Mouse (Mus musculus) stomach, postnatal 0 days (tissue): Measurements from ENCODE around the gene Pcna. TPM values are rescaled to one million over a fixed set of nuclear protein-coding genes. Genes with fewer than 3 reads are reported as not detected.

Source experiments
- ATAC-seq: fragments of 200-750 bp; cut with Nextera tagmentation; 2 replicates; pipeline ENCODE4 v1.8.0; 2017; ENCODE audit not compliant: low FRiP score, low TSS enrichment
- DNase-seq: peaks from one replicate; pipeline ENCODE4 v3.0.0-alpha.2; 2016; ENCODE audit warnings: low spot score
- H3K27ac ChIP-seq: fragments of 300-500 bp; sonication (generic); replicated peaks from 2 replicates; pipeline ENCODE4 v1.5.1; 2014; ENCODE audit warnings: mild to moderate bottlenecking, control low read depth
- H3K27me3 ChIP-seq: fragments of 300-500 bp; sonication (generic); 2 replicates; pipeline ENCODE4 v1.6.1; 2014; ENCODE audit warnings: low read length; ENCODE audit not compliant: control insufficient read depth, insufficient read depth
- H3K36me3 ChIP-seq: fragments of 300-500 bp; sonication (generic); 2 replicates; pipeline ENCODE4 v1.6.1; 2014; ENCODE audit warnings: low read length, mixed read lengths; ENCODE audit not compliant: control insufficient read depth, insufficient read depth
- H3K4me1 ChIP-seq: fragments of 300-500 bp; sonication (generic); replicated peaks from 2 replicates; pipeline ENCODE4 v1.6.1; 2014; ENCODE audit warnings: antibody characterized with exemption; ENCODE audit not compliant: control insufficient read depth, insufficient read depth
- H3K4me2 ChIP-seq: fragments of 300-500 bp; sonication (generic); replicated peaks from 2 replicates; pipeline ENCODE4 v1.6.1; 2014; ENCODE audit warnings: low read depth, mild to moderate bottlenecking, control low read depth, moderate library complexity
- H3K4me3 ChIP-seq: fragments of 300-500 bp; sonication (generic); 2 replicates; pipeline ENCODE4 v1.5.1; 2014; ENCODE audit warnings: low read depth, low read length, control low read depth
- H3K9ac ChIP-seq: fragments of 300-500 bp; sonication (generic); 2 replicates; pipeline ENCODE4 v1.6.1; 2014; ENCODE audit warnings: mild to moderate bottlenecking, low read length, control low read depth, mixed read lengths
- H3K9me3 ChIP-seq: fragments of 300-500 bp; sonication (generic); 2 replicates; pipeline ENCODE4 v1.6.1; 2016; ENCODE audit warnings: low read length; ENCODE audit not compliant: control insufficient read depth
- CTCF ChIP-seq: IDR thresholded peaks from 2 replicates; pipeline ENCODE4 v1.5.1; 2016; ENCODE audit warnings: antibody characterized with exemption, low read depth, mild to moderate bottlenecking, moderate library complexity
- EP300 ChIP-seq: optimal IDR thresholded peaks from 2 replicates; pipeline ENCODE3; 2016; ENCODE audit warnings: antibody characterized with exemption
- WGBS: fragments of 180-500 bp; shearing (Covaris S2); extraction: QIAGEN DNeasy Blood & Tissue Kit; methylation state at CpG from one replicate; pipeline ENCODE4 v1.1.7; 2014; 5-methylcytosine and 5-hydroxymethylcytosine counted together
- polyA plus RNA-seq: library from polyadenylated mRNA; unstranded; fragments of >200 nt; fragmentation: Nextera tagmentation; extraction: Ambion mirVana; gene quantifications from 2 replicates; pipeline ENCODE4 v1.2.1, GENCODE M21; 2015

Pcna gene
- polyA plus RNA-seq, 1 experiment from 2014 or later: 108 TPM

DNA sequence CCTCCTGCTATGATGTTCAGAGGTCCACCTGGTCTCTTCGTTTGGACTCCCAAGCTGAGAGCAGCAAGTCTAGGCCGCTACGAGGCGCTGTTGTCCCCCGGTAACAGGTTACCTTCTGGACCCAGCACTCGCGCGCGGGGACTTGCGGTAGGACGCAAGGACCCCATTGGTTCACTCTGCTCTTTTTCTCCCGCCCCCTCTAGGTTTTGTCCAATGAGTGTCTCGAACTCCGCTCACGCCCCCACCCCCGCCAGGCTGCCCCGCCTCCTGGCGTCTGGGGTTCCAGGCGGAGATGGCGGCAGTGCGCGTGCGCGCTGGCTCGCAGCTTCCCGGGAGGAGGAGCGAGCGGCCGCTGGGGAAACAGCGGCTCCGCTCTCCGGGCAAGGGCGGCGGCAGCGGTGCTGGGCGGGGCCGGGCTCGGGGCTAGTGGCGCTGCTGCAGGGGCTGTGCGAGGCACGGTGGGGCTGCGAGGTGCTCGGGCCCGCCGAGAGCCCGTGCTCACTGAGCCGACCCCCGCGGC lies 9.8 kb upstream of the Pcna start, which contains the start of gene Cds2:
Gene Cds2 (plus strand): TSS at position 270 of the 520 bp plus-strand sequence.
- peak within 1 kb of the TSS; percentile 96 for H3K4me3 ChIP-seq
- no peaks in the 10 kb centered on the region for H3K4me1 ChIP-seq
- peak within 1 kb of the TSS; percentile 89 for H3K4me2 ChIP-seq
- peak within 1 kb of the TSS; percentile 91 for H3K9ac ChIP-seq
- DNase-seq (peak; percentile 99), ATAC-seq (peak; percentile 100)
- TF ChIP-seq EP300 (no peak), CTCF (peak; percentile 94)
- peak within 1 kb of the TSS; percentile 81 for H3K27ac ChIP-seq
- H3K36me3 ChIP-seq: no peaks in the 10 kb centered on the region
- H3K9me3 ChIP-seq: no peaks in the 10 kb centered on the region
- under 1% methylated on average over 49 of the region's 49 CpGs for WGBS
- no peaks in the 10 kb centered on the region for H3K27me3 ChIP-seq

GRCm38 (mm10) chr2:132262175-132262574 lies 9.1 kb upstream of the Pcna start:
- WGBS: 68% methylated on average over 6 of the region's 6 CpGs
- H3K9ac ChIP-seq: no peak overlapping the region
- no peak for DNase-seq
- H3K4me1 ChIP-seq: no peaks in the 10 kb centered on the region
- no peaks in the 10 kb centered on the region for H3K27me3 ChIP-seq
- no peaks in the 10 kb centered on the region for H3K9me3 ChIP-seq
- no peak for TF ChIP-seq EP300
- no peak; the same call in 1 of the 2 replicates for TF ChIP-seq CTCF
- H3K27ac ChIP-seq: no peak overlapping the region
- no peak overlapping the region for H3K4me2 ChIP-seq
- ATAC-seq: no peak
- no peak overlapping the region for H3K4me3 ChIP-seq
- no peaks in the 10 kb centered on the region for H3K36me3 ChIP-seq

GRCm38 (mm10) chr2:132260601-132261000 lies 7.5 kb upstream of the Pcna start:
- Histone ChIP-seq H3K9ac (no peak overlapping the region), H3K27ac (no peak overlapping the region), H3K36me3 (no peaks in the 10 kb centered on the region), H3K27me3 (no peaks in the 10 kb centered on the region), H3K4me1 (no peaks in the 10 kb centered on the region), H3K4me2 (no peak overlapping the region), H3K9me3 (no peaks in the 10 kb centered on the region), H3K4me3 (no peak overlapping the region)
- DNase-seq: no peak
- ATAC-seq: no peak
- WGBS: 87% methylated on average over 3 of the region's 3 CpGs
- TF ChIP-seq CTCF: no peak
- no peak for TF ChIP-seq EP300

DNA sequence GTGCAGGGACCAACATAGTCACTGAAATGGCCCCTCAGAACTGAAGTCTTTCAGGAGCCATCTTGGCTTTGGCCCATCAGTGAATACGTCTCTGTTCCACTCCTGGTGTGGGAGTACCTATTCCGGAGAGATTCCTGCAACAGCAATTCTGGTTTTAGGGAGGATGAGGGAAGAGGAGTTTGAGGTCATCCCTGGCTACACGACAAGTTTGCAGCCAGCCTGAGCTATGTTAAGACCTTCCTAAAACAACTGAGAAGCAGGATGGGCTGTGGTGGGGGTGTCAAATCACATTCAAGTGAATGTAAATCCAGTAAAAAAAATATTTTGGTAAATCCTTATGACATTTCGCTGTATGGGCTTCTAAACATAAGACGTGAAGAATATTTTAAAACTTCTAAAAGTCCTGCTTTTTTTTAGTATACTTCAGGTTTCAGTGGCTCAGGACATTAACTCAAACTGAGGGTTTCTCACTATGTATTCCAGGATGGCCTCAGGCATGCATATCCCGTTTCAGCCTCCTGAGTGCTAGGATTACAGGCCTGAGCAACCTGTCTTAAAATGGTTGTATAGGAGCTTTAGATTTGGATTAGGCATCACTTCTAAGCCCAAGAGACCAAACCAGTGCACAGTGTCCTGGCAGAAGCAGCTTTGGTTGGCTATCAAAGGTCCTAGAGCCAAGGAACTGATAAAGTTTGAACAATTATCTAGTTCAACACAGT lies 4.4 kb upstream of the Pcna start:
- TF ChIP-seq CTCF (no peak), EP300 (no peak)
- H3K9me3 ChIP-seq: no peaks in the 10 kb centered on the region
- H3K36me3 ChIP-seq: no peaks in the 10 kb centered on the region
- H3K4me3 ChIP-seq: no peak overlapping the region
- ATAC-seq (no peak), DNase-seq (no peak)
- no peak overlapping the region for H3K27ac ChIP-seq
- H3K4me1 ChIP-seq: no peaks in the 10 kb centered on the region
- no peak overlapping the region for H3K9ac ChIP-seq
- H3K27me3 ChIP-seq: no peaks in the 10 kb centered on the region
- no peak overlapping the region for H3K4me2 ChIP-seq
- 92% methylated on average over 6 of the region's 6 CpGs for WGBS

- H3K9ac ChIP-seq: 0 out of 2 replicates have a peak overlapping the region, but pooled peaks have one; percentile 18
- no peaks in the 10 kb centered on the region for H3K36me3 ChIP-seq
- WGBS: 1% methylated on average over 7 of the region's 7 CpGs
- no peak for TF ChIP-seq CTCF
- no peak for TF ChIP-seq EP300
- H3K4me2 ChIP-seq: peak overlapping the region; percentile 80
- peak overlapping the region; percentile 61 for H3K27ac ChIP-seq
- H3K4me1 ChIP-seq: no peaks in the 10 kb centered on the region; the same call in 1 of the 2 replicates
- peak overlapping the region; percentile 61 for H3K4me3 ChIP-seq
- H3K9me3 ChIP-seq: no peaks in the 10 kb centered on the region
- H3K27me3 ChIP-seq: no peaks in the 10 kb centered on the region
- DNase-seq (no peak), ATAC-seq (no peak)
Measured at GRCm38 (mm10) chr2:132253603-132254002, 489 bp upstream of the Pcna start.

DNA sequence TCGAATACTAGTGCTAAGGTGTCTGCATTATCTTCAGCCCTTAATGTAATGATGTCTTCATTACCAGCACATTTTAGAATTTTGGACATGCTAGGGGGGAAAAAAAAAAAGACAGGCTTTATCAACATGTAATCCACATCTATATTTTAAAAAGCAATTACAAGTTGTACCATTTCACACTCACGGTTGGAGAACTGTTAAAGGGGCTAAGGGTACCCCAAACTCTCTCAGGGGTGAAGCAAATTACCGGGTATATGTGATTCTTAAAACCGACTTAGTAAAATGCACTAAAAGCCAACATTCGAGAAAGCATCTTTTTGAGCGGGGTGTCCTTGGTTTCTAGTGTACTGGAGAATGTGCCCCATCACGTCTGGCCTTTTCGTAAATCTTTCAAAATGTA lies 1.2 kb downstream of the Pcna start:
- Histone ChIP-seq H3K27ac (no peak overlapping the region), H3K9ac (peak overlapping the region; percentile 61), H3K27me3 (no peaks in the 10 kb centered on the region), H3K36me3 (no peaks in the 10 kb centered on the region), H3K4me1 (no peaks in the 10 kb centered on the region; the same call in 1 of the 2 replicates), H3K4me3 (peak overlapping the region; percentile 61), H3K9me3 (no peaks in the 10 kb centered on the region), H3K4me2 (peak overlapping the region; percentile 80)
- ATAC-seq (no peak), DNase-seq (no peak)
- TF ChIP-seq EP300 (no peak), CTCF (no peak)
- 5% methylated on average over 8 of the region's 8 CpGs for WGBS
